Mouse (Mus musculus) cortical plate, adult 2 months (tissue): ENCODE results near the gene Prpf6.

Experiments used
- CTCF ChIP-seq: fragments of 200-500 bp; IDR thresholded peaks from 2 replicates; pipeline ENCODE4 v1.5.1; 2011; ENCODE audit warnings: mild to moderate bottlenecking, control low read depth, low read length; ENCODE audit not compliant: insufficient read depth; ENCODE audit errors: extremely low read depth
- POLR2A ChIP-seq: fragments of 200-500 bp; IDR thresholded peaks from 2 replicates; pipeline ENCODE4 v1.6.1; 2011; ENCODE audit warnings: mild to moderate bottlenecking, low read length, control low read depth; ENCODE audit not compliant: insufficient read depth; ENCODE audit errors: extremely low read depth

DNA sequence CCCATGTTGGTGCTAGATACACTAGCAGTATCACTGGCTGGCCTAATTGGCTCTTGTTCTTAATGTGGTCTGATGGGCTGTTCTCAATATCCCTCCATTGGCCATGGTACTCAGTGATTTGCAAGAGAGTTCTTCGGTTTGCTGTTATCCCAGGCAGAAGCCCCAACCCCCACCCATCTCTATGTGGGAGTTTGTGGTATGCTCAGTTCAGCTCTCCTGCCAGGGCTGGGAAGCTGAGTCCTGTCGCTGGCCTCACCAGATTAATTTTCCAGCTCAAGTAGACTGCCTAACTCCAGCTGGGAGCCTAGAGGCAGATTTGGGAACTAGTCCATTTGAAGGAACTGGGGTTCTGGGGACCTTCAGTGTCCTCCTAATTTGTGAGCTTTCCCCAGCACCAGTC is 65.8 kb downstream of the Prpf6 start:
- TF ChIP-seq CTCF (no peak), POLR2A (no peak)
